Mouse (Mus musculus) lung, adult 2 months (tissue): ENCODE data around the gene 1600014C10Rik.

Source experiments
- CTCF ChIP-seq: fragments of 200-500 bp; IDR thresholded peaks from 2 replicates; pipeline ENCODE4 v1.5.1; 2011; ENCODE audit warnings: mild to moderate bottlenecking, low read length, control low read depth; ENCODE audit not compliant: insufficient read depth
- POLR2A ChIP-seq: fragments of 200-500 bp; IDR thresholded peaks from 2 replicates; pipeline ENCODE4 v1.6.1; 2011; ENCODE audit warnings: low read depth, mild to moderate bottlenecking, control low read depth, low read length, borderline replicate concordance; ENCODE audit errors: extremely low read depth

- TF ChIP-seq POLR2A (no peak), CTCF (no peak)
These were observed 59.4 kb downstream of the 1600014C10Rik start for GRCm38 (mm10) chr7:38242417-38242816.
